8 mouse cellular contexts compared by ENCODE assay signal in the genomic region with DNA sequence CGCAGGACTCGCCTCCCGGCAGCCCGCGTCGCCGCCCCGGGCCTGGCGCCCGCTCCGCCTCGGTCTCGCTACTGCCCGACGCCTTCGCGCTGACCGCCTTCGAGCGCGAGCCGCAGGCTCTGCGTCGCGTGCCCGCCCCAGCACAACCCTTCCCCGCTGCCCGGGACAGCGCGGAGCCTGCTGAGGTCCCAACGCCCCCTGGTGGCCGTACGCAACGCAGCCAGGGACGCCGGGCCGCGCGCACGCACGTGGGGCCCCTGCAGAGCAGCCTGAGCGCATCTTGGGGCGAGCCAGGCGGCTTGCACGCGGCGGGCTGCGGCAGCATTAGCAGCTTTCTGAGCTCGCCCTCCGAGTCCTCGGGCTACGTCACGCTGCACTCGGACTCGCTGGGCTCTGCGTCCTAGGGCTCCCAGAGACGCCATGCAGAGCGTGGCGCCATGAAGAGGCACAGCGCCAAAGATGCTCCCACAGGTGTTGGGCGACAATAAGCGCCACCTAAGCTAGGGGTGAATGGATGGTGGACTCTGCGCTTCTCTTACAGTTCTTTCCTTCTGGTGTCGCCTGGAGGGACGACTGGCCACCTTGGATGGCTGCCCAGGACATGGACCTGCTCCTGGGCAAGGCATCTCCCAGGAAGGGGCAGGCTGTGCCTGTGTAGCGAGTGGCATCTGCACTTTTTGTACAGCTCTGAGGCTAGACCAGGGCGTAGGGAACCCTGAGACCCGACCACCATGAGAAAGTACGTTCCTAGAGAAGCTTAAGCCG. TPM values are rescaled to one million over a fixed set of nuclear protein-coding genes. Genes with fewer than 3 reads are reported as not detected.
A peak's percentile ranks its signal among the peaks of the same experiment; 100 is the strongest.
DNase-seq lines count a peak whose midpoint lies in the region.

No protein-coding gene starts in this region.

- H3K27ac ChIP-seq in midbrain, embryonic 10.5 days (replicated peaks), result peak overlapping the region; percentile 46; the same call in 1 of the 2 replicates

- 4% methylated on average over 70 of the region's 70 CpGs for WGBS in midbrain, embryonic 10.5 days

- H3K9me3 ChIP-seq in midbrain, embryonic 10.5 days (replicated peaks), result no peaks in the 10 kb centered on the region

- peaks cover 58% of the 10 kb centered on the region for H3K4me1 ChIP-seq in midbrain, embryonic 10.5 days

- peaks cover 99% of the 10 kb centered on the region for H3K27me3 ChIP-seq in midbrain, embryonic 10.5 days (ENCODE audit: low read depth, poor library complexity, severe bottlenecking)

- DNase-seq in adrenal gland, adult 8-10 months, result peak; percentile 63
- DNase-seq in embryo, embryonic 9.5 days (ENCODE audit: extremely low spot score), result peak; percentile 88
- peak; percentile 97 for DNase-seq in heart, adult 11 months
- peak; percentile 72 for DNase-seq in kidney, adult 11 months
- DNase-seq in left cerebral cortex, postnatal 36 days (ENCODE audit: low spot score in 2 of 2), result peak; percentile 86 to 88
- DNase-seq in midbrain, embryonic 10.5 days (ENCODE audit: low spot score), result peak; percentile 89
- DNase-seq in right cerebral cortex, postnatal 36 days (ENCODE audit: low spot score in 2 of 2), result peak; percentile 60 to 74
- DNase-seq in urinary bladder, postnatal 4 days (ENCODE audit: low spot score in 2 of 2), result peak; percentile 81 to 89

- peaks cover 12% of the 10 kb centered on the region for H3K36me3 ChIP-seq in midbrain, embryonic 10.5 days

- intact Hi-C loops in left cerebral cortex, postnatal 36 days (cut with DNase I), result no loop called here

- peak overlapping the region; percentile 48 for H3K4me3 ChIP-seq in midbrain, embryonic 10.5 days

RNA-seq across cellular contexts. Expression of gene Hes3, which starts 8.1 kb away (rescaled TPM):
- total RNA-seq in adrenal gland, adult 8-10 months (2022), result not detected
- under 1 TPM in 1 of 2 experiments, not detected in 1; 0.35 TPM for total RNA-seq in left cerebral cortex, postnatal 36 days (2021)
- polyA plus RNA-seq in midbrain, embryonic 10.5 days (2016; fragmentation: Nextera tagmentation; extraction: Ambion mirVana), result 26.3 and 30.9 TPM in 2 replicates

RNA-seq across cellular contexts. Expression of gene Gpr153, which starts 9.3 kb away (rescaled TPM):
- 1 to 10 TPM; 4.8 to 7.0 (median 5.4) TPM for total RNA-seq in adrenal gland, adult 8-10 months (2022)
- 10 to 100 TPM; 28.0 to 31.2 TPM for total RNA-seq in left cerebral cortex, postnatal 36 days (2021)
- polyA plus RNA-seq in midbrain, embryonic 10.5 days (2016; fragmentation: Nextera tagmentation; extraction: Ambion mirVana), result 7.0 and 7.7 TPM in 2 replicates

RNA-seq across cellular contexts. Expression of gene Icmt, which starts 13.7 kb away (rescaled TPM):
- 10 to 100 TPM; 54.1 to 66.7 (median 59.6) TPM for total RNA-seq in adrenal gland, adult 8-10 months (2022)
- 10 to 100 TPM; 45.9 to 47.8 TPM for total RNA-seq in left cerebral cortex, postnatal 36 days (2021)
- polyA plus RNA-seq in midbrain, embryonic 10.5 days (2016; fragmentation: Nextera tagmentation; extraction: Ambion mirVana), result 26.8 and 27.6 TPM in 2 replicates

RNA-seq across cellular contexts. Expression of gene Rnf207, which starts 35.4 kb away (rescaled TPM):
- 1 to 10 TPM in 2 of 4 experiments, under 1 TPM in 2; 0.23 to 2.2 (median 1.0) TPM for total RNA-seq in adrenal gland, adult 8-10 months (2022)
- 10 to 100 TPM; 10.2 to 17.0 TPM for total RNA-seq in left cerebral cortex, postnatal 36 days (2021)
- polyA plus RNA-seq in midbrain, embryonic 10.5 days (2016; fragmentation: Nextera tagmentation; extraction: Ambion mirVana), result 1.5 and 2.4 TPM in 2 replicates

RNA-seq across cellular contexts. Expression of gene Rpl22, which starts 42.2 kb away (rescaled TPM):
- 100 to 1,000 TPM; 415 to 500 (median 453) TPM for total RNA-seq in adrenal gland, adult 8-10 months (2022)
- 100 to 1,000 TPM; 161 to 162 TPM for total RNA-seq in left cerebral cortex, postnatal 36 days (2021)
- 282 and 358 TPM in 2 replicates for polyA plus RNA-seq in midbrain, embryonic 10.5 days (2016; fragmentation: Nextera tagmentation; extraction: Ambion mirVana)

Comparison
In these comparisons a context has a peak if more than half of its experiments do, and no peak if none do; other contexts are left out.
1. Peak in every context shown above with its lines: DNase-seq, H3K4me3 ChIP-seq and H3K27ac ChIP-seq.